Mouse (Mus musculus): ENCODE data around the gene Smc1a.
"Not testable (repeated sequence)": the region's sequence is repeated elsewhere in the genome, so short reads cannot be mapped to it uniquely, and the experiment has no call there.

Smc1a gene

DNA sequence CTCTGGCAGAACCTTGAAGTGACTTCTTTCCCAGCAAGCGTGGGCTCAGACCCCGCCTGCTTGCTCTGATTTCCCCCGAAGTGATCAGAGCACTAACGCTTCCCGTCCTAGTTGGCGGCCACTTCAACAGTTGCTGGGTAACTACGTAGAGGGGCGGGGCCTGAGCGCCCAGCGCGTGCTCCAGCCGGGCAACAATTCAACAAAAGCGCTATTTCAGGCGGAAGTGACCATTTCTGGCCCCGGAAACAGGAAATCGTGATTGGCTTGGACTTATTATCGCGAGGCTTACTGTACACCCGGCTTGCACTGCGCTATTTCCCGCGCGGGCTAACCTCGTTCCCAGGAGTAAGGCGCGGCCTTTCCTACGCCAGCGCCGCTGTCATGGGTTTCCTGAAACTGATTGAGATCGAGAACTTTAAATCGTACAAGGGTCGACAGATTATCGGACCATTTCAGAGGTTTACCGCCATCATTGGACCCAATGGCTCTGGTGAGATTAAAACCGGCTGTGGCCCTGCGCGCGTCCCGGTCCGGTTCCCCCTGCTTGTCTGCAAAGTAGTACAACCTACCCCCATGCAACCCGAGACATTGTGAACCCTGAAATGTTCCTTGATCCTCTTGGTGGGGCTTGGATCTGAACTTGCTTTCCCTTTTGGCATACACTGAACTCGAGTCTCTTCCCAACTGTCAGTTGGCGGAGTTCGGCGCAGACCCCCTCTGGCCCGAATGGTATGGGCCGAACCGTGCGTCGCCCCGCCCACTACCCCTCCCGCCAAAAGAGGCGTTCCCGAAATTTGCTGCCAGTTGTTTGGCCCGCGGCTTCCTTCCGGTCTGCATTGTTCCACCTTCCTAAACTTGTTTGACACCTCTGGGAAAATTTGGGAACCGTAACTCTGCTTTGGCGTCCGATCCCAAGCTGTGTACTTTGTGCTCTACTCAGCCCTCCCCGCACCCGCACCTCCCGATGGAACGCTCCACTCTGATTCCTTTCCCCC, at the start of gene Smc1a, which contains the start of gene Ribc1:
Smc1a (plus strand) TSS at position 278 of the 995 bp plus-strand sequence.
Ribc1 (minus strand) TSS at position 145 of the 995 bp plus-strand sequence.
- in situ Hi-C loops (cut with MboI; ENCODE audit: low sequenced_read_pairs), result no loop called here

DNA sequence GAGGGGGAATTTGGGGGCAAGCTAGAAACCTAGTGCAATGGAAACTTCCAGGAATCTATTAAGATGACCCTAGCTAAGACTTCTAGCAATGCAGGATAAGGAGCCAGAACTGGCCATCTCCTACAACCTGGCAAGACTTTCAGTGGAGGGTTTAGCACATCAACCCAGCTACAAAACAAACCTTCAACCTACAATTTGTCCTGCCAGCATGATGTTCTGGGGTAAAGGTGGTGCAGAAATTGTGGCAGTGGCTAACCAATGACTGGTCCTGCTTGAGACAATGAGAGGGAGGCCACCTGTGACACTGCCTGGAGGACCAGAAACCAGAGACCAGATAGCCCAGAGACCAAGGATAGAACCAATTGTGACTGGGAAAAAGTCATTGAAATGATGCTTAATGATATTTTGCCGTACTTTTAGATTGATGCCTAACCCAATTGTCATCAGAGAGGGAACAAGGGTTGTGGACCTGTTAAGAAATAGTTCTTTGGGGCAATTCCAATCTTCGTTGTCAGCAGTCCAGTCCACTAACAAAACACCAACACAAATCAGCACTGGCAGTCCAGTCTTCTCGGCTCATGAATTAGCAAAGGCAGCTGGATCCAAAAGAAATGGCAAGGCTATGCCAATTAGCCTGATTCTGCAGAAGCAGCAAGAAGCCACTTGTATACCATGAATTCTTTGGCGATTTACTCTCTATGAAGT, 17.1 kb upstream of the Smc1a start:
- in situ Hi-C loops (cut with MboI; ENCODE audit: low sequenced_read_pairs), result no loop called here

DNA sequence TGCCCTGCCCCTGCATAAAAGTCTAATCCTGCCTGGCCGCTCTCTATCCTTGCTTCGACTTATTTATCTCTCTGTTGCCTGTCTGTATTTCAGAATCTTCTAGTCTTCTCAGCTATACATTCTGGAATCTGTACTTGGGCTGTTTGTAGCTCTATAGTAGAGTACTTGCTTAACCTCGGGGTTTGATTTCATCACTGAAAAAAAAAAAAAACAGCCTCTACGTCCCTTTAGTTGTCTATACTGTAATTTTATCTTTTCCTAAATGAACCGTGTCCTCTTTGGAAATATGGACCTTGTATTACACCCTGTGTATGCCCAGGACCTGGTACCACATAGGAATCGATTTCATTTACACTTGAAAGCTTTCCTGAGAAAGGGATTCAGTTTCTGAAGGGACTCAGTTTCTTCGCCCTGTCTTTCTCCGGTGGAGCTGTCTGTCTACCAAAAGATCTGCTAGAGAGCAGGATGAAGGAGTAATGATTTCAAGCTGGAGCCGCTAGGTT, 15.0 kb upstream of the Smc1a start:
- in situ Hi-C loops (cut with MboI; ENCODE audit: low sequenced_read_pairs), result no loop called here

DNA sequence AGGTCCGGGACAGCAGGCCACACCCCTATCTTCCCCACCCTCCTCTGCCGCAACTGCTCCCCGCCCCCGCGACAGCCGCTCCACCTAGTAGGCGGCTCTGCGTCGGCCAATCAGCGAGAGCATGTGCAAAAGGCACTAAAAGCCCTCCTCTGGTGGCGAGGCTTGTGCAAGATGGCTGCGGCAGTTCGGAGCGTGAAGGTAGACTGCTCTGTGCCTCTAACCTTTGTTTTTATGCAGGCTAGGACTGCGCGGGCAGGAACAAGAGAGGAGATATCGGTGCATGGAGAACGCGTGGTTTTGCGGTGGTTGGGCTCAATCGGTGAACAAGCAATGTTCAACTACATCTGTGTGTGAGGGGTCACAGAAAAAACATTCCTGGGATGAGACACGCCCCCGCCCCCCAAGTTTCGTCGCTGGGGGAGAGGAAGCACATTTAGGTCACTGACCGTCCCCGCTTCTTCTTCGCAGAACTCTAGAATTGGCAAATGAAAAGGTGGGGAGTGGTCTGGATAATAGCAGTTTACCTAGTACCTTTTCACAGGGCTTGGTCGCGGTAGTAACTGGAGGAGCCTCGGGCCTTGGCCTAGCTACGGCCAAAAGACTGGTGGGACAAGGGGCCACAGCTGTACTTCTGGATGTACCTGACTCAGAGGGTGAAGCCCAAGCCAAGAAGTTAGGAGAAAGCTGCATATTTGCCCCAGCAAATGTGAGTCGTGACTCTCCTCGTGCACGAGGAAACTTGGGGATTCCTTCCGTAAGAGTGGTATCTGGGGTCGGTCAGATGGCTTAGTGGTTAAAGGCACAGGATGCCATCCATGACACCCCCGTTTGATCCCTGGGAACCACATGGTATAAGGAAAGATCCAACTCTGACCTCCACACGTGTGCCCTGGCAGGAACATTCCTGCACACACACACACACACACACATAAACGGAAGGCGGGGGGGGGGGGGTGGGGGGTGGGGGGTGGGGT, 14.2 kb upstream of the Smc1a start, which contains the start of gene Hsd17b10:
Hsd17b10 (plus strand) TSS at position 109 of the 974 bp plus-strand sequence.
- in situ Hi-C loops (cut with MboI; ENCODE audit: low sequenced_read_pairs), result no loop called here

DNA sequence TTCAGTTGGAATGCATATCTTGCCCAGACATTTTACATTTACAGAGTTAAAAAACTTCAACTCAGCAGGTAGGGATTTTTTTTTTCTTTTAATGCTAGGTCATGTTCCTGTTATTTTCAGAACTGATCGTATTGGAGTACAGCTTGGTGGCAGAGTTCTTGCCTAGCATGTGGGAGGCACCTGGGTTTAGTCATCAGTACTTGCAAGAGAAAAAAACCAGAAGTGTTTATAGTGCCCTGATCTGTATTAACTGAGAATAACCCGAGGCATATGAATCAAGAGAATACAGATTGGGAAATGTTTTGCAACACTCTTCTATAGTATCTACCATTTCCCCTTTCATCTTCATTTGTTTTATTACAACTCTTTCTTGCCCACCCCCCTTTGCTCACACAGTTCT, 13.4 kb upstream of the Smc1a start:
- in situ Hi-C loops (cut with MboI; ENCODE audit: low sequenced_read_pairs), result no loop called here

DNA sequence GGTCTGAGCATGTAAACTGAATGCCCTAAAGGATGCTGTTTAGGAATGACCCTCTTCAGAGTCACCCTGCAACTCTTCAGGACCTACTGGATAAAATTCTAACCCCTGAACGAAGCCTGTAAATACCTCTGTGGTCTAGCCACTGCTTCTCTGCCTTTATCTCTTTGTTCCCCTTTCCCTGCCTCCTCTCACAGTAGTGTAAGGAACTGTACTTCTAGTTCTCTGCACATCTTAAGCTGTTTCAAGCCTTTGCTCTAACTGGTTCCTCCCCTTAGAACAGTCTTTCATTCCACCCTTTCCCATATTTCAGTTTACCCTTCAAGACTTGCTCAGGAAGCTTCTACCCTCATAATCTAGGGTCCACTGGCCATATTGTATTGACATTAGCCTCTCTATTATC, 8.4 kb upstream of the Smc1a start:
- in situ Hi-C loops (cut with MboI; ENCODE audit: low sequenced_read_pairs), result no loop called here

DNA sequence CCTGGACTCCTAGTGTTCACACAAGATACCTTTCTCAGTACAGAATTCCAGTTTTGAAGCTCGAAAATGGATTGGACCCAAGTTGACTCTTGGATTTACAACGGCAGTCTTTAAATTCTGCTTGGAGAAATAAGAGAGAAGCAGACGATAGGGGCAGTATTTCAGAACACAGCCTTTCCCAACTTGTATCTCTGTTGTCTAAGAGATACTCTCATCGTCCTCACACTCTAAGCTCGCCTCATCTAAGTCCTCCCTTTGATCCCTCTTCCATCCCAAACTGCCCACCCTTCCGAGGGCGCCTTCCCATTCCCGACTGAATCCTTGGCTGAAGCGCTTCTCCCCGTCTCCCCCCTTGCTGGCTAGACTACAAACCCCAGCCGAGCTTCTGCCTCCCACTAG, 477 bp upstream of the Smc1a start:
- in situ Hi-C loops (cut with MboI; ENCODE audit: low sequenced_read_pairs), result no loop called here

DNA sequence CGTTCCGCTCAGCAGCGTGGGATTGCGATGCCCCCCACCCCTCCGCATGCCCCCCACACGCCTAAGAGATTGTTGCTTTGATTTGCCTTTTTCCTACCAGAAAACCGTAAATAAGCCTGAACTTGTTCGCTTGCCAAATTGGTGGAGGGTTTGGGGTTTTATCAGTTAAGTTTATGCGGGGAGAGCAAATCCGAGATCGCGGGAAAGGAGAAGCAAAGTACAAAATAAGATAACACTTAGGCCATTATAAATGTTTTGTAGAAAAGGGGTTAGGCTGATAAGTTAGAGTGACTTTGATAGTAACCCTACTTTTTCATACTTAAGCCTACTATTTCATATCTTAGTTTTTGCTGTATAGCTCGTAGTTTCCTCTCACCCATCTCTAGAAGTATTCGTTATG, 958 bp downstream of the Smc1a start:
- in situ Hi-C loops (cut with MboI; ENCODE audit: low sequenced_read_pairs), result no loop called here

DNA sequence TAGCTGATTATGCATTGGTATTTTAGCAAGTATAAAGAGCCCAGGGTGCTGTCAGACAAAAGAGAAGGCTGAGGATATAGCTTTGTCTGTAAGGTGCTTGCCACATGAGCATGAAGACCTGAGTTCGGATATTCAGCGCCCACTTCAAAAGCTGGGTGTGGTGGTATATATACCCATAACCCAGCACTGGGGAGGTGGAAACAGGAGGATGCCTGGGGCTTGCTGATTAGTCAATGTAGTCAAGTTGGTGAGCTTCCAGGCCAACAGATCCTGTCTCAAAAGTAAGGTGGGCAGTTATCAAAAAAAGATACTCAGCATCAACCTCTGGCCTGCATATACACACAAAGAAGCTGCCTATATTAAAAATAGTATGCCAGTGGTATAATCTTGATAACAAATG, 3.1 kb downstream of the Smc1a start:
- in situ Hi-C loops (cut with MboI; ENCODE audit: low sequenced_read_pairs), result no loop called here

DNA sequence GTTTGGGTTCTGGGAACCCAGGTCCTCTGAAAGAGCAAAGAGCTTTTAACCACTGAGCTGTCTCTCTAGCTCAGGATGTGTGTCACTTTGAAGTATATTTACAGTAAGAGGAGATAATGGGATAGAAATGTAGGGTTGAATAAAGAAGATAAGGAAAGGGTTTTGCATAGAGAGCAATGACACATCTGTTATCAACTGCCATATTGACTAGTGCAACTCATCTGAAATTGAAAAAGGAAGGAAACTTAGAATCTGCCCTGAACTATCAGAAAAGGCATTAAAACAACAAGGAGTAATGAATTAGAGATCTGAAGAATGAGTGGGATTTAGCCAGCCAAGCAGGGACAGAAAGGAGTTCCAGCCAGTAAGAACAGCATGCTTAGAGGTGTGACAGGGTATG, 23.6 kb downstream of the Smc1a start:
- in situ Hi-C loops (cut with MboI; ENCODE audit: low sequenced_read_pairs), result no loop called here

DNA sequence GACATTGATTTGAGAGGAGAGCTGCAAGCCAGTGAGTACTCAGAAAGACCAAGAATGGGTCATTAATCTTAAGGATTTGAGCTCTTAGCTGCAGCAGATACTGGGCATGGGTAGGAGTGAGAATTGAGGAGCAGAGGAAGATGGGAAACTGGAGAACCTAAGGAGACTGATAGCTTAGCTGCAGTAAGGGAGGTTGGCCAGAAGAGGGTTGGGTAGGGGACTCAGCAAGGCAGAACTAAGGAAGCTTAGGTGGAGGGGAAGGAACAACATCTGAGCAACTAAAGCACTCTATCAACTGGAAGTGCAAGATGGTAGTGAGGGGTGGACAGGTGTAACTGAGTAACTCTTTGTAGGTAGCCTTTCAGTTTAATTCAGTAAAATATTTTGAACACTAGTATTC, 31.0 kb downstream of the Smc1a start:
- in situ Hi-C loops (cut with MboI; ENCODE audit: low sequenced_read_pairs), result no loop called here

DNA sequence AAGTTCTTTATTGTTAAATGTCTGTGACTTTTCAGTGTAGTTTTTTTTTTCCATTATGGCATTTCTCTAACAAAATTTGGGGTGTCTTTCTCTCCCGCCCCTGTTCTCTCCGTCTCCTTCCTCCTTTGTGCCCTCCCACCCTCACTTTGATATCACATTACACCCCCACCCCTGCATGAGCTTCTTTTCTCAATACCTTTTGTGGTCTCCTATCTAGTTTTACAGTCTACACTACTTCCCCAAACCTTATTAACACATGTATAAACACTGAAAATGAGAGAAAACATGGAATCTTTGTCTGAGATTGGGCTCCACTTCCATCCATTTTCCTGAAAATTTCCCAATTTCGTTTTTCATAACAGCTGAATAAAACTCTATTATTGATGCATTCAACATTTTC, 36.3 kb downstream of the Smc1a start:
- in situ Hi-C loops (cut with MboI; ENCODE audit: low sequenced_read_pairs), result no loop called here

DNA sequence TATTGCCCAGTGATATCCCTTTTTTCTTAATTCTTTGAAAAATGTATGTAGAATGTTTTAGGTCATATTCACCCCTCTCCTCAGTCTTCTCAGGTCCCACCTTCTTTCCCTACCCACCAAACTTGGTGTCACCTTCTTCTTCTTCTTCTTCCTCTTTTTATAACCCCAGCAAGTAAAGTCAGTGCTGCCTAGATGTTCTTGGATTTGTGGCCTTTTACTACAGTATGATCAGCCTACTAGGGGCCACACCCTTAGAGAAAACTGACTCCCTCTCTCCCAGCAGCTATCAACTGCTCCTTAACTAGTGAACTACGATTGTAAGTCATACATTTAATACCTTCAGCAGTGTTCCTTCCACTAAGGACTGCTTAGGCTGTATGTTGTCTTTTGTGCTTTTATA, 37.9 kb downstream of the Smc1a start:
- in situ Hi-C loops (cut with MboI; ENCODE audit: low sequenced_read_pairs), result no loop called here

DNA sequence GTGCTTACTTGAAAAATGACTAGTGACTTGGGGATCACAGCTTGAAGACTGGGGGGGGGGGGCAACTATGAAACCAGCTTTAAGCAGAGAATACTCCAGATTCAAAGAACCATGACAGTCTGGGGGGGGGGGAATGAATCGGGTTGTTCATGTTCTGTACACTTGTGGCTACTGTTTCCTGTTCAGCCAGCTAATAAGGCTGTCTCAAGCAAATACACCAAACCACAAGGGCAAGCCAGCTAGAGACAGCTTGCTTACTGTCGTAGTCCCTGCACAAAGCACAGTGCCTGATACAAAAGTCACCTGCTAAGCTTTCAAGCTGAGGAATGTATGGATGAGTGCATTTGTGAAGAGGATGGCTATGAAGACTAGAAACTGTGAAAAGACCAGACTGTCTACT, 49.4 kb downstream of the Smc1a start:
- in situ Hi-C loops (cut with MboI; ENCODE audit: low sequenced_read_pairs), result no loop called here

DNA sequence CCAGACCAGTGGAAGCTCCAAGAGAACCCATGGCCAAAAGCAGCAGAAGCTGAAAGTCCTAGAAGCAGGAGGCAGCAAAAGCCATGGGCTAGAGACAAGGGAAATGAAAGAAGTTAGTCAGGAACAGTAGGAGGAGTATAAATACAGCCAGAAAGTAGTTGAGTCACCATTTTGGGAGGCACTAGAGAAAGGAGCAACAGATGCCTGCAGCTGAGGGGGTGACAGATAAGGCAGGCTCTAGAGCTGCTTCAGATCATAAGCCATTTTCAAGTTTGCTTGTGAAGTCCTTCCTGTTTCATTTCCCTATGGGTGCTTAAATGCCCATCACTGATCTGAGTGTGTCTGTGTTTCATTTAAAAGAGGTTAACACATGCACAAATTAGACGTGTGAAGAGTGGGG, 51.6 kb downstream of the Smc1a start:
- in situ Hi-C loops (cut with MboI; ENCODE audit: low sequenced_read_pairs), result no loop called here

DNA sequence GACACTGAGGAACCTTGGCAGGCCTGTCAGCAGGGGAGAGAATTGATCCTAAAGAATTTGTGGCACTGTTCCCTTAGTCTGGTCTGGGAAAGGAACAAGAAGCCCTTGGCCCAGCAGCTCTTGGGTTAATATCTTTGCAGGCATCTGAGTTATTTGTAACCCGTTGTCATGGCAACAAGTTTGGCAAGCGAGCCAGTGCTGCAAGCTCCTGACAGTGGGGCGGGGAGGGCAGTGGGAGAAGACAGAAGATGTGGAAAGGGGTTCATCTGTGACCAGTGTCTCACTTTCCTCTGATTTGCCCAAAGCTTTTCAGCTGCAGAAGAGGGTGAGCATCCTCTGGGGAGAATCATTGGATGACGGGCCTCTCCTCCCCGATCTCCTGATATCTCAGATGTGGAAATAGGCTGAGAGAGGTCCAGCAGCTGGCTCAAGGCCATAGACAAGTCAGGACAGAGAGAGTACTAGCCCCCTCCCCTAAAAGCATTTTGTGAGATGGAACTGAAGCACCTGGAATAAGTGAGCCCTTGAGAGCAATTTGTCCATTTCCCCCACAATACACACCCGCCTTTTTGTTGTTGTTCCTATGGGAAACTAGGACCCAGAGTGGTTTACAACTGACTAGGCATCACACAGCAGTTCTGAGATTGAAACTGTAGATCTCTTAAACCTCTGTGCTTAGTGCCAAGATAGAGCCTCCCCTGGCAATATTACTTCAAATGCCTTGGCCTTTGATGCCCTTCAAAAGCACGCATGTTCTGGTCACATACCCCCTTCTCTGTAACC, 73.8 kb downstream of the Smc1a start:
- in situ Hi-C loops (cut with MboI; ENCODE audit: low sequenced_read_pairs), result not testable (repeated sequence)

DNA sequence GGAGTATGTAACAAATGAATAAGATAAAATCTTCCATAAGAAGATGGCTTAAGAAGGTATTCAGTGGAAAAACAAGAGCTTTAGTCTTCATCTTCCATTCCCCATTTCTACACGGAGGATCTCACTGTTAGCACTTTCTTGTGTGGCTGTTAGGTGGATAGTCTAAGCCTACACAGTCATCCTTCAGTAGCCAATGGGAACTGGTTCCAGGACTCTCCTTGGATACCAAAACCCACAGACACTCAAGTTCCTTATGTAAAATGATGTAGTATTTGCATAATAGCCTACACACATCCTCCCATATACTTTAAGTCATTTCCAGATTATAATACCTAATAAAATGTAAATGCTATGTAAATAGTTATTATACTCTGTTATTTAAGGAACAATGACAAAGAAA, 81.3 kb downstream of the Smc1a start:
- in situ Hi-C loops (cut with MboI; ENCODE audit: low sequenced_read_pairs), result no loop called here

Measured in CH12F3 (cell line).